Mouse (Mus musculus) cerebellum, adult (tissue): ENCODE results near the gene 1700013H16Rik.
"Not testable (repeated sequence)": the region's sequence is repeated elsewhere in the genome, so short reads cannot be mapped to it uniquely, and the experiment has no call there.

ENCODE experiments used
- ATAC-seq: cut with Nextera tagmentation; 2 replicates; pipeline ENCODE4 v1.9.2; 2017; ENCODE audit warnings: mild to moderate bottlenecking, moderate library complexity, mixed read lengths; ENCODE audit not compliant: insufficient number of reproducible peaks, low FRiP score, low TSS enrichment

1700013H16Rik gene

DNA sequence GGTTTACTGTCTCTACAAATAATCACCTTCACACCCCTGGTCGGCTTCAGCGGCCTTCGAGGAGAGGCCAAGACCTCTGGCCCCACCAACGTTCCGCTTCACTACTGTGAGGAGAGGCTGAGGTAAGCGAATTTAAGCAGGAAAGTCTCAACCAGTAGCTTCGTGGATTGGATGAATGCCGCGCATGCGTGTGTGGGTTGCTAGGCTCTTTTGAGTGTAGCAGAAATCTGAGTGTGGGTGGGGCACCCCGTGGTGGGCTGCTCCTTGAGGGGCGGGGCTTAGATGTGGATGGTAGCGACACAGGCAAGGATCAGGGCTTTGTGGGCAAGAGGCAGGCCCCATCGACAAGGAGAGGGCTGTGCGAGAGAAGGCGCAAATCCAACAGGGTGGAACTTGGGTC, at the start of gene 1700013H16Rik:
Gene 1700013H16Rik, minus strand, starts transcription at position 96 of the 400 bp plus-strand sequence.
- no peak for ATAC-seq

DNA sequence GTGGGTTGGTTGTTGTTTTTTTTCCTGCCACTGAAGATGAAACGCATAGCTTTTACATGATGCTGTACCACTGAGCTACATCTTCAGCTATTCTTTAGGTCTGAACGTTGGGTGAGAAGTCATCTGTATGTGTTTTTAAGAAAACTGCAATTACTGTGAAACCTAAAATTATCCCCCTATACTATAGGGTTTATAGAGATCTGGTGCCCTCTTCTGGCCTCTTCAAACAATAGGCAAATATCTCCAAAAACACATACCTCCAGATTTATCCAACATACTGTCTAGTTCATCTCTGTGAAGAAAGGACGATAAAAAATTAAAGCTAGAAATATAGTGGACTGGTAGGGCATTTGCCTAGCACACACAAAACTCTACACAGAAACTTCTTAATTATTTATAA, 41.4 kb upstream of the 1700013H16Rik start:
- ATAC-seq: no peak

- ATAC-seq: not testable (repeated sequence)
Observed at GRCm38 (mm10) chrX:53797519-53797918, 39.9 kb upstream of the 1700013H16Rik start, which contains the start of gene Xlr. Gene Xlr, minus strand, starts transcription at chrX:53797706.

- no peak for ATAC-seq
Observed at GRCm38 (mm10) chrX:53776276-53776675, 18.6 kb upstream of the 1700013H16Rik start, which contains the start of gene Zfp36l3. Gene Zfp36l3, minus strand, starts transcription at chrX:53776394.

GRCm38 (mm10) chrX:53752851-53753250, 4.8 kb downstream of the 1700013H16Rik start:
- no peak for ATAC-seq

- ATAC-seq: no peak
Observed at GRCm38 (mm10) chrX:53728967-53729366, 28.7 kb downstream of the 1700013H16Rik start.

DNA sequence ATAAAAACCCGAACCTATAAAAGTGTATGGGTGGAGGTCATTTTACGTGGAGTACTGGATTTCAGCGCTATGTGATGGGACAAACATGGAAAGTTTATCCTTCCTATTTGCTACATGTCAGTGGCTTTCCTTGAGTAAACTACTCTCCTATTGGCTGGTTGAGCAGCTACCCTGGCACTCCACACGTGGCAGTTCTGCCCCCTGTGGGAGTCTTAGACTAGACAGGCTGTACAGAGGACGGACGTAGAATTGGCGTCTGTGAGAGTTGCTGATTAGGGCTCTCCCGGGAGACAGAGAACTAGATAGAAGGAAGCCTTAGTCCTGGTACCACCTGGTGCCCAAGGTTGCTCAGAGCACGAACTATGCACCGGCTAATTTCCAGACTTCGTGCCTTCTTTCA, 33.0 kb downstream of the 1700013H16Rik start, which contains the start of gene 4930502E18Rik:
Gene 4930502E18Rik, plus strand, starts transcription at position 231 of the 400 bp plus-strand sequence.
- no peak for ATAC-seq

DNA sequence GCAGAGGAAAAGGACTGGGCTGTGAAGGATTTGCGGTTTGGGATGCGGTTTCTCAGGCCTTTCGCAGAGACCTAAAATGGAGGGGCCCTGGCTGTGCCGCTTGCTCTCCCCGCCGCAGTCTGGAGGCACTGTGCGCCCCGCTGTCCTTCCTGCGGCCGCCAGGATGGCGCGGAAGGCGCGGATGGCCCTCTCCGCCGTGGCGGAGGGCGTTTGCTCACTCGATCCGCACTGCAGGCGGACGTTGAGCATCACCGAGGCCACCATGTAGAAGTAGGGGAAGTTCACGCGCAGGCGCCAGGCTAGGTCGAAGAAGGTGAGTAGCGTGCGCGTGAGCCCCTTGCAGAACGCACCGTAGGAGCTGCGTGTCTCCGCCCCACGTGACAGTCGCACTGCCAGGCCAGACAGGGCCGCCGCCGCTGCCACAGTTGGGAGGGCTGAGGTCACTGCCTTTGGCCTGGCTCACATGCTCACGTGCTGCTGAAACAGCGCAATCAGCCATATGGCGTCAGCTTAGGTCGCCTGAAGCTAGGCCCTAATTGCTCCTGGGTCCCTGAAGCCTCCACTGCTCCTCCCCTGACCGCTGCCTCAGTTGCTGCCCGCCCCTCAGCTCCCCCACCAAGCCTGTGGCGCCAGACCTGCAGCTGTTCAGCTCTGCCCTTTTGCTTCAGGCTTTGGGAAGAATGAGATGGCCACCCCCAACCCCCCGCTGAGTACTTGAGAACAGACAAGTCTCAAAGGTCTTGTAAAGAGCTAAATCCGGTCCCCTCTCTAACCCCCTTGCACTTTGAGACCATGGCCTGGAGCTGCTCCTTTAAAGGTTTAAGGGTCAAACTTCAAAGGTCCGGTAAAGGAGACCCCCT, 41.1 kb downstream of the 1700013H16Rik start:
- peak; percentile 89 for ATAC-seq

DNA sequence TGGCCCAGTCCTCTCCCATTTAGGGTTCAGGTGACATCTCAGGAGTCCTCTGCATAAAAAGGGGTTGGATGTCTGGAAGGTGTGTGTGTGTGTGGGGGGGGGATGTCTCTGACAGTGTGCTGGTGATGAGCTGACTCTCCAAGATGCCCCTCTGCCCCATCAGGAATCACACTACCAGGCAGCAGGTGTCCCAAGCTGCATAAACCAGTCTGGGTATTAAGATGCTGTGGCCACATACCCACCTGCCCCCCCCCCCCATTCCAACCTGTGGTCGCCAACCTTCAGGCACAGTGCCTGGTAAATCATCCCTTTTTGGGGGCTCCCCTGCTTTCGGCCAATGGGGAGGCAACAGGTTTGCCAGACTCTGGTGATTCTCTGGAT, 41.7 kb downstream of the 1700013H16Rik start:
- peak; percentile 23 for ATAC-seq

DNA sequence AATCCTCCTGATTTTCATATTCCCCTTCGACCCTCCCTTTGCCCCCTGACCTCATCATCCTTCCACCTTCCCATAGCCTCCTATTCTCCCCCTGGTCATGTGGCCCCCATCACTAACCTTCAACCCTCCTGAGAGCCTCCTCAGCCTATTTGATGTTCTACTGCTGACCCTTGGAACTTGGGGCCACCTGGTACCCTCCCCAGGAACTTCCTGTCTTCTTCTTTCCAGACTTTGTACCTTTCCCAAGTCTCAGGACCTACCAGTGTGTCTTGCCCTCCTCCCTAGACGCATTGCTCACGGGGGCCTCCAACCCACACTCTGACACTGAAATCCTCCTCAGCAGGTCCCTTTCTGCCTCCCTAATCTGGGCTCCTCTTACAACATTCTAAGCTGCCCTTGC, 55.0 kb downstream of the 1700013H16Rik start:
- no peak for ATAC-seq

GRCm38 (mm10) chrX:53699225-53699624, 58.4 kb downstream of the 1700013H16Rik start:
- ATAC-seq: no peak

DNA sequence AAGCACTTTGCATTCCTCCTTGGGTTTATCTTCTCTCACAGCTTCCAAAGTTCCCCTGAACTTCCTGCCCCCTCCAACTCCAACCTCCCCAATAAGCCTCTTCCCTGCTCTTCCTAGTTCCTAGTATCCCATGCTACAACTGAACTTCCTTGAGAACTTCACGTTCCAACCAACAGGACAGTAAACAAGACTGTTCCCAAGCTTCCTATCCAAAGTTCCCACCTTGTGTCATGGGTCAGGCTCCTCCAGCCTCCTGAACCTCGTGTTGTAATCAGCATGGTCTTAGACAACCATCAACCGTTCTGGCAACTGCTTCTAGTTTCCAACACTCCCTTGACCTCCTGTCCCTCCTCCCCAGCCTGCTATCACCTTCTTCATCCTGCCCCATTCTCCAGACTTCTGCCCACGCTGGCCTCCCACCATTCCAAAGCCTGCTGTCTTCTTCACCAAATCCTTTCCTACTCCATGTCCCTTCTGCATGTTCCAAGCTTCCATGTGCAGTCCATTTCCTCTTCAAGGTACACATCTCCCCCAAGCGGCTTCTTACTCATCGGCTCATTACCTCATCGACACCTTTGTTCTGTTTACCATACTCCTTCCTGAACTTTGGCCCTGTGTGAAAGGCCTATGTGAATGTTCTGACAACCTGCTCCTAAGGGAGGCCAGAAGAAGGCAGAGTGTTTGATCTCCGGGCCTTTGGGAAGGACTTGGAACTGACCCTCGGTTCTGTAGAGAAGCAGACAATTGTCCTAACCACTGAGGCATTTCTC, 63.4 kb downstream of the 1700013H16Rik start:
- ATAC-seq: no peak

DNA sequence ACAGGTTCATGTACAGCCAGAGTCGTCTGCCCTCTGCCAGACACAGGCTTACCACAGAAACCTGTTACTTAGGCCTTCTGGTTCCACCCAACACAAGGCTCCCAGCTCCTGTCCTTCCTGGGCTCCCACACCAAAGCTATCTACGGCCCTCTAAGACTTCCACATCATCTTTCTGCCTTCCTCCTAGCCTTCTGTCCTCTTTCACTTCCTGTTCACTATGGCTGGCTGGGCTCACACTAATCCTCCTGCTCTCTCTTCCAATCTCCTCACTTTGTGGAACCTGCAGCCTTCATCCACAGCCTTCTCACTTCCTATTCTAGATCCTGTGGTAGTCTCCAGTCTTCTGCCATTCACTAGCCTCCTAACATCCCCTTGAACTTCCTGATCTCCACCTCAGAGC, 64.5 kb downstream of the 1700013H16Rik start:
- no peak for ATAC-seq
